12 mouse cellular contexts compared by ENCODE assay signal in the genomic region with DNA sequence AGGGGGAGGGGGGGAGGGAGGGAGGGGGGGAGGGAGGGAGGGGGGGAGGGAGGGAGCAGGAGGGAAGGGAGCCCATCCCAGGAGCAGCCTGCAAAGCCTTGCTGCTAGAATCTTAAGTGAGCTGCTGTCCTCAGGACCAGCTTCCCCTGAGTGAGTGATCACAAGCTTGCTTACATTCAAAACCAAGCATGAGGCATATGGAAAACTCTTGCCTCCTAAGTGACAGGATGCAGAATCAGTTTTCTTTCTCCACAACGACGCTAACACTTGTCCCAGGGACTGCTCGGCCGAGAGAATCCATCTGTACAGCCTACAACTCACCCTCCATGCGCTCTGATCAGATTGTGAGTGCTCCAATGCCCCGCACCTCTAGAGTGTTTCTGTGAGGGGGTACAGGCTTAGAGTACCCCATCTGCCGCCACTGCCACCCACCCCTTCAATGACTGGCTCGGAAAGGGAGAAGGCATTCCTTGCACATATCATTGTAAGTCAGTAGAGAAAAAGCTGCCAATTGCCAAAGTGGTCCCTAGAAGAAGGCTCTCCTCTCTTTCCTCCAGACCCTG.
DNase-seq lines count a peak whose midpoint lies in the region; ATAC-seq lines count a peak whose summit lies in the region.
"Had no signal": no experiment of that assay in that cellular context is flagged by ENCODE, and none has a peak within 500 bp of the region (broad histone marks: within the 10 kb centered on the region; RNA-seq: fewer than 3 reads in every experiment).

No protein-coding gene starts in this region.

- DNase-seq in heart, postnatal 14 days = no peak
- no peak for DNase-seq in midbrain, embryonic 10.5 days (ENCODE audit: low spot score)
- no peak for DNase-seq in frontal cortex, adult 2 months (ENCODE audit: extremely low spot score in 1 of 2, low spot score in 1 of 2)
- DNase-seq: cerebellum, adult 11-12 months; kidney, adult 9 months; left cerebral cortex, postnatal 4 days; liver, embryonic 13.5 days; right cerebral cortex, postnatal 25 days had no signal

- H3K36me3 ChIP-seq in heart, embryonic 14.5 days (ENCODE audit: control insufficient read depth, insufficient read depth, low read length) = no peaks in the 10 kb centered on the region
- H3K36me3 ChIP-seq in midbrain, embryonic 10.5 days = no peaks in the 10 kb centered on the region
- H3K36me3 ChIP-seq in midbrain, embryonic 15.5 days (replicated peaks) = no peaks in the 10 kb centered on the region
- H3K36me3 ChIP-seq in forebrain, embryonic 15.5 days = no peaks in the 10 kb centered on the region
- no peaks in the 10 kb centered on the region for H3K36me3 ChIP-seq in neural tube, embryonic 15.5 days
- H3K36me3 ChIP-seq: liver, embryonic 13.5 days had no signal

- H3K4me1 ChIP-seq in heart, embryonic 14.5 days (ENCODE audit: control insufficient read depth in 2 of 2, insufficient read depth in 2 of 2, low read length in 2 of 2) = peaks cover 10 to 13% of the 10 kb centered on the region in 2 experiments
- H3K4me1 ChIP-seq in midbrain, embryonic 10.5 days = peaks cover 33% of the 10 kb centered on the region
- H3K4me1 ChIP-seq in midbrain, embryonic 15.5 days = peaks cover 23% of the 10 kb centered on the region
- H3K4me1 ChIP-seq in forebrain, embryonic 15.5 days = peaks cover 37% of the 10 kb centered on the region
- H3K4me1 ChIP-seq in neural tube, embryonic 15.5 days = peaks cover 25% of the 10 kb centered on the region
- H3K4me1 ChIP-seq: liver, embryonic 13.5 days had no signal

- intact Hi-C loops in heart, postnatal 14 days (cut with DNase I) = no loop called here

- no peak overlapping the region for H3K4me3 ChIP-seq in heart, embryonic 14.5 days (ENCODE audit: control insufficient read depth in 1 of 2, insufficient read depth in 1 of 2, low read depth in 1 of 2, low read length in 2 of 2)
- H3K4me3 ChIP-seq in midbrain, embryonic 10.5 days = no peak overlapping the region
- no peak overlapping the region for H3K4me3 ChIP-seq in midbrain, embryonic 15.5 days
- no peak overlapping the region for H3K4me3 ChIP-seq in forebrain, embryonic 15.5 days
- no peak overlapping the region for H3K4me3 ChIP-seq in neural tube, embryonic 15.5 days (replicated peaks)
- H3K4me3 ChIP-seq: liver, embryonic 13.5 days had no signal

- no peak overlapping the region for H3K27ac ChIP-seq in heart, embryonic 14.5 days (replicated peaks in 1 of 2; ENCODE audit: control insufficient read depth in 1 of 2, insufficient read depth in 1 of 2, low read depth in 2 of 2, low read length in 2 of 2)
- 0 out of 2 replicates have a peak overlapping the region, but pooled peaks have one; percentile 20 for H3K27ac ChIP-seq in midbrain, embryonic 10.5 days (replicated peaks)
- no peak overlapping the region for H3K27ac ChIP-seq in midbrain, embryonic 15.5 days
- peak overlapping the region; percentile 92 for H3K27ac ChIP-seq in forebrain, embryonic 15.5 days (replicated peaks)
- peak overlapping the region; percentile 54 for H3K27ac ChIP-seq in neural tube, embryonic 15.5 days (replicated peaks)
- H3K27ac ChIP-seq: liver, embryonic 13.5 days had no signal

- H3K4me2 ChIP-seq in heart, embryonic 14.5 days (ENCODE audit: low read length) = peak overlapping the region; percentile 21; the same call in 1 of the 2 replicates
- H3K4me2 ChIP-seq in midbrain, embryonic 15.5 days = no peak overlapping the region
- H3K4me2 ChIP-seq in forebrain, embryonic 15.5 days (replicated peaks) = peak overlapping the region; percentile 16
- no peak overlapping the region for H3K4me2 ChIP-seq in neural tube, embryonic 15.5 days
- H3K4me2 ChIP-seq: liver, embryonic 13.5 days had no signal

- no peak overlapping the region for H3K9ac ChIP-seq in heart, embryonic 14.5 days (ENCODE audit: low read length)
- no peak overlapping the region for H3K9ac ChIP-seq in midbrain, embryonic 15.5 days
- no peak overlapping the region for H3K9ac ChIP-seq in forebrain, embryonic 15.5 days (replicated peaks)
- H3K9ac ChIP-seq in neural tube, embryonic 15.5 days (replicated peaks) = no peak overlapping the region
- H3K9ac ChIP-seq: liver, embryonic 13.5 days had no signal

- 29% methylated on average over 8 of the region's 8 CpGs for WGBS in heart, embryonic 14.5 days
- WGBS in midbrain, embryonic 10.5 days = 73% methylated on average over 8 of the region's 8 CpGs
- 70% methylated on average over 8 of the region's 8 CpGs for WGBS in midbrain, embryonic 15.5 days
- 44% methylated on average over 8 of the region's 8 CpGs for WGBS in forebrain, embryonic 15.5 days
- 54% methylated on average over 8 of the region's 8 CpGs for WGBS in neural tube, embryonic 15.5 days

- ATAC-seq in heart, embryonic 14.5 days (ENCODE audit: insufficient number of reproducible peaks, insufficient read depth, low FRiP score, low read depth) = no peak
- ATAC-seq in midbrain, embryonic 15.5 days (replicated peaks) = no peak
- ATAC-seq in forebrain, embryonic 15.5 days (replicated peaks) = peak; percentile 69
- no peak for ATAC-seq in neural tube, embryonic 15.5 days (ENCODE audit: low FRiP score)

- 0 out of 2 replicates have a peak, but pooled peaks cover 4% of the 10 kb centered on the region for H3K9me3 ChIP-seq in heart, embryonic 14.5 days (ENCODE audit: control insufficient read depth, low read length)
- H3K9me3 ChIP-seq in midbrain, embryonic 10.5 days (replicated peaks) = no peaks in the 10 kb centered on the region
- no peaks in the 10 kb centered on the region for H3K9me3 ChIP-seq in midbrain, embryonic 15.5 days
- no peaks in the 10 kb centered on the region for H3K9me3 ChIP-seq in forebrain, embryonic 15.5 days
- H3K9me3 ChIP-seq in neural tube, embryonic 15.5 days (replicated peaks) = no peaks in the 10 kb centered on the region
- H3K9me3 ChIP-seq: liver, embryonic 13.5 days had no signal

- peaks cover 18% of the 10 kb centered on the region; the same call in 1 of the 2 replicates for H3K27me3 ChIP-seq in heart, embryonic 14.5 days (ENCODE audit: control insufficient read depth, insufficient read depth, low read length)
- no peaks in the 10 kb centered on the region for H3K27me3 ChIP-seq in midbrain, embryonic 10.5 days (ENCODE audit: low read depth, poor library complexity, severe bottlenecking)
- no peaks in the 10 kb centered on the region for H3K27me3 ChIP-seq in midbrain, embryonic 15.5 days (replicated peaks)
- no peaks in the 10 kb centered on the region for H3K27me3 ChIP-seq in forebrain, embryonic 15.5 days
- no peaks in the 10 kb centered on the region for H3K27me3 ChIP-seq in neural tube, embryonic 15.5 days (replicated peaks)
- H3K27me3 ChIP-seq: liver, embryonic 13.5 days had no signal

Comparison
In these comparisons a context has a peak if more than half of its experiments do, and no peak if none do; other contexts are left out.
1. H3K27ac ChIP-seq: peak in midbrain, embryonic 10.5 days (single experiment), forebrain, embryonic 15.5 days (single experiment) and neural tube, embryonic 15.5 days (single experiment); none in heart, embryonic 14.5 days (0 of 2) and midbrain, embryonic 15.5 days (single experiment).
2. H3K4me2 ChIP-seq: peak in heart, embryonic 14.5 days (single experiment) and forebrain, embryonic 15.5 days (single experiment); none in midbrain, embryonic 15.5 days (single experiment) and neural tube, embryonic 15.5 days (single experiment).